Mouse (Mus musculus): ENCODE measurements around the gene Prkaca. TPM values are rescaled to one million over a fixed set of nuclear protein-coding genes. Genes with fewer than 3 reads are reported as not detected.
A peak's percentile ranks its signal among the peaks of the same experiment; 100 is the strongest.

Gene Prkaca
- polyA plus RNA-seq, 1 experiment from 2014 or later: 164 TPM

DNA sequence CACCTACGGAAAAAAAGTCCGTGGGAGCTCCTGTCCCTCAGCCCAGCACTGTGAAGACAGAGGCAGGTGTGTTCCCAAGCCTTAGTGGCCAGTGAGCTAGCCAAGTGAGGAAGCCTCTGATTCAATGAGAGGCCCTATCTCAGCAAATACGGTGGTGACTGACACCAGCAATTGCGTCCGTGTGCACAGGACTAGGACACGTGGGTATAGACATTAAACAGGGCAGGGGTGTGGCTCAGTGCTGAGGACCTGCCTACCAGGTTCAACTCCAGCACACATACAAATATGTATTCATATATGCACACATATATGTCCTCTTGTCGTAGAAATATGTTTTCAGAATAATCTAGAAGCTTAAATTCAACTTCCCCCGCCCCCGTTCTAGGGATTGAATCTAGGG is 46.9 kb downstream of the Prkaca start:
- H3K4me2 ChIP-seq (ENCODE audit: low read length): no peak overlapping the region
- H3K4me3 ChIP-seq (replicated peaks; ENCODE audit: low read length): no peak overlapping the region
- 81% methylated on average over 9 of the region's 9 CpGs for WGBS
- no peak overlapping the region for H3K27ac ChIP-seq (ENCODE audit: low read length)
- H3K9ac ChIP-seq (replicated peaks; ENCODE audit: low read depth, low read length): no peak overlapping the region
- H3K4me1 ChIP-seq (replicated peaks; ENCODE audit: control insufficient read depth, insufficient read depth, low read length): no peaks in the 10 kb centered on the region
- no peaks in the 10 kb centered on the region for H3K36me3 ChIP-seq (ENCODE audit: control insufficient read depth, insufficient read depth)
- no peak for ATAC-seq
- H3K27me3 ChIP-seq (replicated peaks; ENCODE audit: control insufficient read depth, insufficient read depth, low read length): peaks cover 3% of the 10 kb centered on the region; the same call in 1 of the 2 replicates
- no peaks in the 10 kb centered on the region for H3K9me3 ChIP-seq (ENCODE audit: control insufficient read depth, low read length)

DNA sequence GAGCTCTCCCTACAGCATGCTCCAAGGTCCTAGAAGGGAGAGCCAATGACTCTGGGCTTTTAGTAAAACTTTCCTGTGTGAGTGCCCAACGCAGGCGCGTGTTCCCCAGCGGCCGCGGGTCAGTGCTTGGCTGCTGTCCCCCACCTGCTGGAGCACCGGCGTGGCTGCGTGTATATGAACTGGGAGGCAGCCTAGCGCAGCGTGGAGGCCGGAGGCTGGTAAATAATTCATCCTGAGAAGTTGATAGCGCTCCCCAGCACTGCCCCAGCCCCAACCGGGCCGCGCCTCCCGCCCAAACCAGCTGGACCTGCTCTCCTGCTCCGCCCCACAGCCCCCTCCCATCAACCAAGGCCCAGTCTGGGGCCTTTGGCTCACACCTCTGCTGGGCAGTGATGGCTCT is 48.3 kb downstream of the Prkaca start, which contains the start of gene Palm3:
TSS of gene Palm3 (plus strand) at position 376 of the 400 bp plus-strand sequence.
- no peak within 1 kb of the TSS for H3K9ac ChIP-seq (replicated peaks; ENCODE audit: low read depth, low read length)
- no peak within 1 kb of the TSS for H3K4me3 ChIP-seq (replicated peaks; ENCODE audit: low read length)
- H3K36me3 ChIP-seq (ENCODE audit: control insufficient read depth, insufficient read depth): no peaks in the 10 kb centered on the region
- no peaks in the 10 kb centered on the region for H3K9me3 ChIP-seq (ENCODE audit: control insufficient read depth, low read length)
- H3K4me1 ChIP-seq (replicated peaks; ENCODE audit: control insufficient read depth, insufficient read depth, low read length): peaks cover 6% of the 10 kb centered on the region; the same call in 1 of the 2 replicates
- no peak within 1 kb of the TSS for H3K27ac ChIP-seq (ENCODE audit: low read length)
- H3K27me3 ChIP-seq (replicated peaks; ENCODE audit: control insufficient read depth, insufficient read depth, low read length): peaks cover 3% of the 10 kb centered on the region; the same call in 1 of the 2 replicates
- ATAC-seq: no peak
- no peak within 1 kb of the TSS for H3K4me2 ChIP-seq (ENCODE audit: low read length)
- 13% methylated on average over 18 of the region's 18 CpGs for WGBS

DNA sequence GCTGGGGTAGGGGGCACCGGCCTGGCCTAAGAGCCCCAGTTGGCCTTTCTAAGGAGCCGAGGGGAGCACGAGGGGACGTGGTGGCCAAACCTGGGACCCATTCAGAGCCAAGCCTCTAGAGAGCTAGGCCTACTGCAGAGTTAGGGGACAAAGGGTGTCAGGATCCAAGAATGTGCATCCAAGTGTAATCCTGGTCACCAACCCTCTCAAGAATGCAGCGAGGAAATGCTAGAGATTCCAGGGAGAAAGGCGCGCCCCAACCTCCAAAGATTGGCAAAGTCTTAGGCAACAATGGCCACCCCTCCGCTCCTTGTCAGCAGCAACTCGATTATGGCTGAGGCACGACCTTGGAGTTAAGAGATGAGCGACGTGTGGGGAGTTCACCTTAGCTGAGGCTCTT is 48.8 kb downstream of the Prkaca start:
- ATAC-seq: no peak
- Histone ChIP-seq H3K36me3 (ENCODE audit: control insufficient read depth, insufficient read depth) (no peaks in the 10 kb centered on the region), H3K9ac (replicated peaks; ENCODE audit: low read depth, low read length) (no peak overlapping the region), H3K9me3 (ENCODE audit: control insufficient read depth, low read length) (no peaks in the 10 kb centered on the region), H3K27me3 (replicated peaks; ENCODE audit: control insufficient read depth, insufficient read depth, low read length) (peaks cover 6% of the 10 kb centered on the region), H3K4me3 (replicated peaks; ENCODE audit: low read length) (no peak overlapping the region), H3K4me2 (ENCODE audit: low read length) (no peak overlapping the region), H3K27ac (ENCODE audit: low read length) (no peak overlapping the region), H3K4me1 (replicated peaks; ENCODE audit: control insufficient read depth, insufficient read depth, low read length) (peaks cover 10% of the 10 kb centered on the region; the same call in 1 of the 2 replicates)
- 52% methylated on average over 12 of the region's 12 CpGs for WGBS

DNA sequence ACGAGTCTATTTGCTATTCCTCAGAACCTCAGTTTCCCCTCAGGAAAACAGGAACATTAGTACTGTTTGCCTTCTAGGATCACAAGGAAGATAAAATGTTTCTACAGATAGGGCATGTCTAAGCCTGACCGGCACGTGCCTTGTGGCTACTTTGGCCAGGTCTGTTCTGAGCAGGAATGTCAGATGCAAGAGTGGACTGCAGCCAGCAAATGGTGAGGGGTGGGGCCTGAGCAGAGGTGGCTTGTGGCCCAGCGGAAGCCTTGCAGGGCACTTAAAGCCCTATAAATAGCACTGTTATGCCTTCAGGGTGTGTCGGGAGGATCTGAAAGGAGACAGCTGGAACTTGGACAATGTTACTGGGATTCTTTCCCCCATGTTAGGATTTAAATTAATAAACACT is 50.3 kb downstream of the Prkaca start:
- Histone ChIP-seq H3K36me3 (ENCODE audit: control insufficient read depth, insufficient read depth) (no peaks in the 10 kb centered on the region), H3K4me3 (replicated peaks; ENCODE audit: low read length) (no peak overlapping the region), H3K9me3 (ENCODE audit: control insufficient read depth, low read length) (no peaks in the 10 kb centered on the region), H3K27me3 (replicated peaks; ENCODE audit: control insufficient read depth, insufficient read depth, low read length) (peaks cover 15% of the 10 kb centered on the region), H3K27ac (ENCODE audit: low read length) (no peak overlapping the region), H3K4me1 (replicated peaks; ENCODE audit: control insufficient read depth, insufficient read depth, low read length) (peaks cover 10% of the 10 kb centered on the region; the same call in 1 of the 2 replicates), H3K4me2 (ENCODE audit: low read length) (no peak overlapping the region), H3K9ac (replicated peaks; ENCODE audit: low read depth, low read length) (no peak overlapping the region)
- WGBS: 62% methylated on average over 5 of the region's 5 CpGs
- ATAC-seq: no peak

DNA sequence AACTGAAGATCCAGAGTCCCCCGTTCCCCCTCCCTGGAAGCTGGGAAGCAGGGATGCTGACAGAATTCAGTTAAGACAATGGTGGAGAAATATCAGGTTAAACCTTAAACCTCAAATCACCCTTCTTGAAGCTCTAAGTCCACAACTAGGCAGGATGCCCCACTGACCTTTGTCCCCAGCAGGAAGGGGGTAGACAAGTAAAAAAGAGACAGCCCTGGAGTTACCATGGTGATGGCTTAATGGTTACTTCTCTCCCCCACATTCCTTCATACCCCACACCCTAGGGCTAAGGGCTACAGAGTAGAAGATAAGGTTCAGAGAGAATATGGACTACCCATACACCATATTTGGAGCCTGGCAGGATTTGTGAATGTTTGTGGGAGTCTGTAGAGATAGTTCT is 50.8 kb downstream of the Prkaca start:
- Histone ChIP-seq H3K4me2 (ENCODE audit: low read length) (no peak overlapping the region), H3K27me3 (replicated peaks; ENCODE audit: control insufficient read depth, insufficient read depth, low read length) (peaks cover 15% of the 10 kb centered on the region), H3K9me3 (ENCODE audit: control insufficient read depth, low read length) (no peaks in the 10 kb centered on the region), H3K9ac (replicated peaks; ENCODE audit: low read depth, low read length) (no peak overlapping the region), H3K4me1 (replicated peaks; ENCODE audit: control insufficient read depth, insufficient read depth, low read length) (peaks cover 10% of the 10 kb centered on the region; the same call in 1 of the 2 replicates), H3K36me3 (ENCODE audit: control insufficient read depth, insufficient read depth) (no peaks in the 10 kb centered on the region), H3K4me3 (replicated peaks; ENCODE audit: low read length) (no peak overlapping the region), H3K27ac (ENCODE audit: low read length) (no peak overlapping the region)
- no peak for ATAC-seq
- 91% methylated on average over 1 of the region's 1 CpGs for WGBS

DNA sequence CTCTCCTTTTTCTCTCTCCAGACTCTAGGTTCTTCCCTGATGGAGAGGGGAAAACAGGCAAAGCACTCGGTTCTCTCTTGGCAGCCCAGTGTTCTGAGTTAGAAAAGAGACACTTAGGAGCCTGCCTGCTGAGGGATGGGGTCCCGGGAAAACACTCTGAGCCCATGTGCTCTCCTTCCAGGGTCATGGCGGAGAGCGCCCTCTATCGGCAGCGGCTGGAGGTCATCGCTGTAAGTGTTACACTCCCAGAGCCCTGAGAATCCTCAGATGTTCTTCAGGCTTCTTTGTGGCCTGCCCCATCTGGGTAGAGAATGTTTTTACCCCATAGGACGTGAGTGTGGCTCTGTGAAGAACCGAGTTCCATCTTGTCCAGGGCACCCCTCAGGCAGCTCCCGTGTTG is 51.4 kb downstream of the Prkaca start:
- H3K27ac ChIP-seq (ENCODE audit: low read length): no peak overlapping the region
- WGBS: 17% methylated on average over 10 of the region's 10 CpGs
- no peak for ATAC-seq
- peaks cover 15% of the 10 kb centered on the region for H3K27me3 ChIP-seq (replicated peaks; ENCODE audit: control insufficient read depth, insufficient read depth, low read length)
- H3K36me3 ChIP-seq (ENCODE audit: control insufficient read depth, insufficient read depth): no peaks in the 10 kb centered on the region
- H3K4me1 ChIP-seq (replicated peaks; ENCODE audit: control insufficient read depth, insufficient read depth, low read length): peaks cover 10% of the 10 kb centered on the region; the same call in 1 of the 2 replicates
- H3K4me3 ChIP-seq (replicated peaks; ENCODE audit: low read length): no peak overlapping the region
- H3K9me3 ChIP-seq (ENCODE audit: control insufficient read depth, low read length): no peaks in the 10 kb centered on the region
- no peak overlapping the region for H3K9ac ChIP-seq (replicated peaks; ENCODE audit: low read depth, low read length)
- H3K4me2 ChIP-seq (ENCODE audit: low read length): no peak overlapping the region

DNA sequence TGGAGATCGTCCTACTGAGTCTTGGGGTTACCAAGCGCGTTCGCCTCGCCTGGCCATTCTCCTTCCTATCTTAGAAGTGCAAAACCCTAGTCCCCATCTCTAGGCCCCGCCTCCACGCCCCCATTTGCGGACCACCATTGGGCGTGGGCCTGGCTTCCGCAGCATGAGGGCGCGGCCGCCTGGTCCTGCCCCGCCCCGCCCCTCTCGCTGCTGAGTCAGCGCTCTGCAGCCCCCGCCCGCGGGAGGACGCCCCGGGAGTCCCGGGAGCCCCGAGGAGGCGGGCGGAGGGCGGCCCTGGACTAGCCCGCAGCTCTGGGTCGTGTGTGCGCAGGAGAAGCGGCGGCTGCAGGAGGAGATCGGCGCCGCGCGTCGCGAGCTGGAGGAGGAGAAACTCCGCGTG is 53.1 kb downstream of the Prkaca start:
- Histone ChIP-seq H3K9me3 (ENCODE audit: control insufficient read depth, low read length) (no peaks in the 10 kb centered on the region), H3K4me1 (replicated peaks; ENCODE audit: control insufficient read depth, insufficient read depth, low read length) (peaks cover 10% of the 10 kb centered on the region; the same call in 1 of the 2 replicates), H3K27ac (ENCODE audit: low read length) (no peak overlapping the region), H3K4me2 (ENCODE audit: low read length) (peak overlapping the region; percentile 73), H3K36me3 (ENCODE audit: control insufficient read depth, insufficient read depth) (no peaks in the 10 kb centered on the region), H3K9ac (replicated peaks; ENCODE audit: low read depth, low read length) (peak overlapping the region; percentile 56), H3K4me3 (replicated peaks; ENCODE audit: low read length) (peak overlapping the region; percentile 47), H3K27me3 (replicated peaks; ENCODE audit: control insufficient read depth, insufficient read depth, low read length) (peaks cover 11% of the 10 kb centered on the region)
- peak; percentile 80 for ATAC-seq
- WGBS: under 1% methylated on average over 41 of the region's 41 CpGs

DNA sequence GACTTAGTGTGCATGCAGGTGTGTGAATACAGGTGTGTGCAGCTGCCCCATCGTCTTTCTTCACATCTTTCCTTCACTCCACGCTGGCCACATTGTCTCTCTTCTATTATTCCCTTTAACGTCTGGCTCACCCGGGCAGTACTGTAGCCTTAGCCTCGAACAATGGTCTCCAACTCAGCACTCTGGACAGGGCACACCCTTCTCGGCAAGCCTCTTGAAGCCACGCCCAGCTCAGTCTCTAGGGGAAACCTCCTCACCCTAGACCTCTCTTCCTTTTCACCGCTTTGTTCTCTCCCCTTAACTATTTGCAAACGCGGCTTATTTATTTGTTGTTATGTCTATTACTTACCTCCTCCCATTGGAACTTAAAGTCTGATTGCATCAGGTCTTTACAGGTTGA is 54.7 kb downstream of the Prkaca start:
- no peaks in the 10 kb centered on the region for H3K9me3 ChIP-seq (ENCODE audit: control insufficient read depth, low read length)
- H3K27me3 ChIP-seq (replicated peaks; ENCODE audit: control insufficient read depth, insufficient read depth, low read length): peaks cover 11% of the 10 kb centered on the region
- 9% methylated on average over 10 of the region's 10 CpGs for WGBS
- peaks cover 10% of the 10 kb centered on the region; the same call in 1 of the 2 replicates for H3K4me1 ChIP-seq (replicated peaks; ENCODE audit: control insufficient read depth, insufficient read depth, low read length)
- H3K9ac ChIP-seq (replicated peaks; ENCODE audit: low read depth, low read length): no peak overlapping the region
- H3K27ac ChIP-seq (ENCODE audit: low read length): no peak overlapping the region
- no peaks in the 10 kb centered on the region for H3K36me3 ChIP-seq (ENCODE audit: control insufficient read depth, insufficient read depth)
- ATAC-seq: no peak
- H3K4me3 ChIP-seq (replicated peaks; ENCODE audit: low read length): no peak overlapping the region
- no peak overlapping the region for H3K4me2 ChIP-seq (ENCODE audit: low read length)

DNA sequence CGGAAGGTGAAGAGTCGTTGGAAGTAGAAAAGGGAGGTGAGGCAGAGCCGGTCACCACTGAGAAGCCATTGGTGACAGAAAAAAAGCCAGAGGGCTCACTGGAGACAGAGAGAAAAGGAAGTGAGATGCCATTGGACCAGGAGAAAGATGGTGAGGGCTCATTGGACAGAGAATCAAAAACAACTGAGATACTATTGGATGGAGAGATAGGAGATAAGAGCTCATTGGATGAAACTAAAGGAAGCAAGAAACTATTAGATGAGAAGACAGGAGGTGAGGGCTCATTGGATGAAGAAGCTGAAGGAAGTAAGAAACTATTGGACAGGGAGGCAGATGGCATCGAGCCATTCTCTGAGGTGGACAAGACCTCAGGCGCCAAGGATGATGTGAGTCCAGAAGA is 56.5 kb downstream of the Prkaca start:
- no peak overlapping the region for H3K4me2 ChIP-seq (ENCODE audit: low read length)
- H3K27me3 ChIP-seq (replicated peaks; ENCODE audit: control insufficient read depth, insufficient read depth, low read length): peaks cover 11% of the 10 kb centered on the region
- no peaks in the 10 kb centered on the region for H3K36me3 ChIP-seq (ENCODE audit: control insufficient read depth, insufficient read depth)
- H3K4me1 ChIP-seq (replicated peaks; ENCODE audit: control insufficient read depth, insufficient read depth, low read length): peaks cover 10% of the 10 kb centered on the region; the same call in 1 of the 2 replicates
- no peaks in the 10 kb centered on the region for H3K9me3 ChIP-seq (ENCODE audit: control insufficient read depth, low read length)
- no peak for ATAC-seq
- H3K4me3 ChIP-seq (replicated peaks; ENCODE audit: low read length): no peak overlapping the region
- no peak overlapping the region for H3K27ac ChIP-seq (ENCODE audit: low read length)
- 91% methylated on average over 5 of the region's 5 CpGs for WGBS
- no peak overlapping the region for H3K9ac ChIP-seq (replicated peaks; ENCODE audit: low read depth, low read length)

DNA sequence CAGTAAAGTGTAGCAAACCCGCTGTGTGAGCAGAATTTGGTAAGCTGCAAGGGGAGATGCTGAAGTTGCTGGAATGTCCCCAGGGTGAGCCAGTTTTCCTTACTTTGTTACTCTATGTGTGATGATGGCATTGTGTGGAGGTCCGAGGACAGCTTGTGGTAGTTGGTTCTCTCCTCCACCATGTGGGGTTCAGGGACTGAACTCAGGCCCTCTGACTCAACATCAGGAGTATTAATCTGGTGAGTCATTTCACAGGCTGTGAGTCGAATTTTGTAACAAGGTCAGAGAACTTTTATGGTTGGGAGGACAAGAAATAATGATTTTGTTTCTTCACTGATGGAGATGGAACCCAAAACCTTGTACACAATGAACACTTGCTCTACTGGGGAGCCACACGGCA is 60.0 kb downstream of the Prkaca start:
- H3K27ac ChIP-seq (ENCODE audit: low read length): no peak overlapping the region
- no peak overlapping the region for H3K4me3 ChIP-seq (replicated peaks; ENCODE audit: low read length)
- peaks cover 4% of the 10 kb centered on the region; the same call in 1 of the 2 replicates for H3K27me3 ChIP-seq (replicated peaks; ENCODE audit: control insufficient read depth, insufficient read depth, low read length)
- no peak for ATAC-seq
- no peak overlapping the region for H3K9ac ChIP-seq (replicated peaks; ENCODE audit: low read depth, low read length)
- H3K4me1 ChIP-seq (replicated peaks; ENCODE audit: control insufficient read depth, insufficient read depth, low read length): no peaks in the 10 kb centered on the region
- no peaks in the 10 kb centered on the region for H3K36me3 ChIP-seq (ENCODE audit: control insufficient read depth, insufficient read depth)
- H3K9me3 ChIP-seq (ENCODE audit: control insufficient read depth, low read length): no peaks in the 10 kb centered on the region
- H3K4me2 ChIP-seq (ENCODE audit: low read length): no peak overlapping the region
- 79% methylated on average over 4 of the region's 4 CpGs for WGBS
